Mouse (Mus musculus): Measurements from ENCODE around the gene Rbm47. TPM values are rescaled to one million over a fixed set of nuclear protein-coding genes. Genes with fewer than 3 reads are reported as not detected.

Rbm47 gene
- polyA plus RNA-seq, 1 experiment from 2014 or later, result 79.1 TPM

DNA sequence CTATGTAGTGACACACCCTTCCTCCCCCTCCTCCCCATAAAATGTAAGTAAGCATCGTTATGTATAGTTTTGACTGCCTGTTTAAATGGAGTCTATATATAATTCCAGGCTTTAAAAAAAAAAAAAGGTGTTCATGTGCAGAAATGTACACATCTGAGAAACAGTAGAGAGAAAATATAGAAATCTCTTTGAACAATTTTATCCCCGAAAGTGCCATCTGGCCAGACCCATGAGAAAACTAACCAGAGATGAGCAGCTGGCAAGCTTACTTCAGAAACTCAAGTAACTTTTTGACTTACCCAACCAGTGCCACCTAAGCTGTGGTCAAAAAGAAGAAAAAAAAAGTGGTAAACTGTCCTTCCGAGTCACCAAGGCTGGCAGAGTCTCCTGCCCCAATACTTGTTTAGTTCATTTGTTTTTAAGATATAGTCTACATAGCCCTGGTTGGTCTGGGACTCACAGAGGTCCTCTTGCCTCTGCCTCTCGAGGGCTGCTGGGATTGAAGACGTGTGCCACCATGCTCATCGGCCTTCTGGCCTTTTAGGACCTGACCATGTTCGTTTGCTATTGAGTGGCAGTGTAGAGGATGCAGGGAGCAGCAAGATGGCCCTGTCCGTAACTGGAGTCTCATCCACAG, 4.3 kb downstream of the Rbm47 start:
- H3K9ac ChIP-seq (ENCODE audit: low read length), result no peak overlapping the region
- ATAC-seq (ENCODE audit: insufficient read depth, low FRiP score), result no peak
- H3K36me3 ChIP-seq (ENCODE audit: control insufficient read depth, insufficient read depth, low read length), result no peaks in the 10 kb centered on the region
- no peak overlapping the region for H3K4me2 ChIP-seq (ENCODE audit: low read depth, low read length)
- no peaks in the 10 kb centered on the region for H3K4me1 ChIP-seq (ENCODE audit: control insufficient read depth, insufficient read depth, low read length)
- no peaks in the 10 kb centered on the region for H3K27me3 ChIP-seq (ENCODE audit: control insufficient read depth, insufficient read depth, low read length)
- no peak overlapping the region for H3K27ac ChIP-seq (ENCODE audit: low read length)
- no peaks in the 10 kb centered on the region for H3K9me3 ChIP-seq (replicated peaks; ENCODE audit: control insufficient read depth, low read length)
- 89% methylated on average over 8 of the region's 8 CpGs for WGBS
- no peak overlapping the region for H3K4me3 ChIP-seq (replicated peaks; ENCODE audit: low read length)

DNA sequence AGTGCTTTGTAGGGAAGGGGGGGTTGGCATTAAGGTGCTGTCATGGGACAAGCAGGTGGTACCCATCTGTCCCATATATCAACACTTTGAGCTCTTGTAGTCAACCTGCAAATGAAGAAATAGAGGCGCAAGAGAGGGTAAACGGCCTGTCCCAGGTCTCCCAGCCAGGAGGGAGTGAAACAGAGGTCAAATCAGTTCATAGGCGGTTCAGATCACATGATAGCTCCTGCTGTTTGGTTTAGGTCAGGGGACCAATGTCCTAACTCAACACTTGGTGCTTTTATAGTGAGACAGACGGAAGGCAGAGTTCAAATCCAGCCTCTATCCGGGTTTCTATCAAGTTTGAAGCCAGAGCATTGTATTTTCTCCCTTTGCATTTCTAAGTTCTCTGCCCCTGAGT, 6.0 kb downstream of the Rbm47 start:
- WGBS, result 78% methylated on average over 5 of the region's 5 CpGs
- ATAC-seq (ENCODE audit: insufficient read depth, low FRiP score), result no peak
- Histone ChIP-seq H3K36me3 (ENCODE audit: control insufficient read depth, insufficient read depth, low read length) (no peaks in the 10 kb centered on the region), H3K27me3 (ENCODE audit: control insufficient read depth, insufficient read depth, low read length) (no peaks in the 10 kb centered on the region), H3K4me1 (ENCODE audit: control insufficient read depth, insufficient read depth, low read length) (no peaks in the 10 kb centered on the region), H3K4me2 (ENCODE audit: low read depth, low read length) (no peak overlapping the region), H3K9ac (ENCODE audit: low read length) (no peak overlapping the region), H3K9me3 (replicated peaks; ENCODE audit: control insufficient read depth, low read length) (no peaks in the 10 kb centered on the region), H3K27ac (ENCODE audit: low read length) (no peak overlapping the region), H3K4me3 (replicated peaks; ENCODE audit: low read length) (no peak overlapping the region)

DNA sequence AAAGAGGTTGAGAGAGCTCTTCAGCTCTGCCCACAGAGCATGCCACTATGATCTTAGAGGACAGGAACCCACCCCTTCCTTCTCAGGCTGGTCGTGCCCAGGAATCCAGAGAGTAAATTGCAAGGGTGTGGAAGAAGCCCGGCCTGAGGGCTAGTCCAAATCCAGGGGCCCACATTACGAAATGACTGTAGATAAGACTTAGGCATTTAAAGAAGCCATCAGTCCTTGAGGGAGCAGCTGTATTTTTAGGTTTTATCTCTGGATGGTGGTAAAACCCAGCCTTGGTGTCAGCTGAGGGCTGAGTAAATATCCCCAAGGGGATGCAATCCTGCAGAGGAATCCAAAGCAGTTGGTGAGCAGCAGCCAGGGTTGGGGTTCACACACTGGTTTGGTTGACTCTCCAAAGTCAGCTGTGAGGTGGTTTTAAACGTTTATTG, 6.7 kb downstream of the Rbm47 start:
- H3K9ac ChIP-seq (ENCODE audit: low read length), result no peak overlapping the region
- no peaks in the 10 kb centered on the region for H3K9me3 ChIP-seq (replicated peaks; ENCODE audit: control insufficient read depth, low read length)
- H3K4me3 ChIP-seq (replicated peaks; ENCODE audit: low read length), result no peak overlapping the region
- no peak for ATAC-seq (ENCODE audit: insufficient read depth, low FRiP score)
- H3K36me3 ChIP-seq (ENCODE audit: control insufficient read depth, insufficient read depth, low read length), result no peaks in the 10 kb centered on the region
- WGBS, result 40% methylated on average over 4 of the region's 4 CpGs
- no peak overlapping the region for H3K4me2 ChIP-seq (ENCODE audit: low read depth, low read length)
- no peaks in the 10 kb centered on the region for H3K4me1 ChIP-seq (ENCODE audit: control insufficient read depth, insufficient read depth, low read length)
- H3K27me3 ChIP-seq (ENCODE audit: control insufficient read depth, insufficient read depth, low read length), result no peaks in the 10 kb centered on the region
- no peak overlapping the region for H3K27ac ChIP-seq (ENCODE audit: low read length)

DNA sequence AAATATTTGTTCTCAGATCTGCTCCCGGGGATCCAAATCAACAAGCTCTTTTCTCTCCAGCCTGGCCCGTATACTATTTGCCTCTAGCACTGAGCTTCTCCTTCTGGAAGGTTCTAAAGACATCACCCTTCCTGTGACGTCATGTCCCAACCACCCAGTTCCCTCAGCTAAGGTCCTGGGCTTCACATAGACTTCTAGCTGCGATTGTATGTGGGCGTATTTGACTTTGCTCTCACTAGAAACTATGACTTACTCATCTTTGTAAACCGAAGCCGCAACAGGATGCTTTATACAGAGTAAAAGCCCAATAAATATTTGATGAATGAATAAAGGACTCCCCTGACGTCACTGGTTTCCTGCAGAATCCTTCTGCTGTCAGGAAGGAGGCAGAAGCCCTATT, 7.2 kb downstream of the Rbm47 start:
- Histone ChIP-seq H3K9me3 (replicated peaks; ENCODE audit: control insufficient read depth, low read length) (no peaks in the 10 kb centered on the region), H3K27me3 (ENCODE audit: control insufficient read depth, insufficient read depth, low read length) (no peaks in the 10 kb centered on the region), H3K9ac (ENCODE audit: low read length) (no peak overlapping the region), H3K4me1 (ENCODE audit: control insufficient read depth, insufficient read depth, low read length) (no peaks in the 10 kb centered on the region), H3K36me3 (ENCODE audit: control insufficient read depth, insufficient read depth, low read length) (no peaks in the 10 kb centered on the region), H3K27ac (ENCODE audit: low read length) (no peak overlapping the region), H3K4me2 (ENCODE audit: low read depth, low read length) (no peak overlapping the region), H3K4me3 (replicated peaks; ENCODE audit: low read length) (no peak overlapping the region)
- WGBS, result 67% methylated on average over 8 of the region's 8 CpGs
- ATAC-seq (ENCODE audit: insufficient read depth, low FRiP score), result no peak

DNA sequence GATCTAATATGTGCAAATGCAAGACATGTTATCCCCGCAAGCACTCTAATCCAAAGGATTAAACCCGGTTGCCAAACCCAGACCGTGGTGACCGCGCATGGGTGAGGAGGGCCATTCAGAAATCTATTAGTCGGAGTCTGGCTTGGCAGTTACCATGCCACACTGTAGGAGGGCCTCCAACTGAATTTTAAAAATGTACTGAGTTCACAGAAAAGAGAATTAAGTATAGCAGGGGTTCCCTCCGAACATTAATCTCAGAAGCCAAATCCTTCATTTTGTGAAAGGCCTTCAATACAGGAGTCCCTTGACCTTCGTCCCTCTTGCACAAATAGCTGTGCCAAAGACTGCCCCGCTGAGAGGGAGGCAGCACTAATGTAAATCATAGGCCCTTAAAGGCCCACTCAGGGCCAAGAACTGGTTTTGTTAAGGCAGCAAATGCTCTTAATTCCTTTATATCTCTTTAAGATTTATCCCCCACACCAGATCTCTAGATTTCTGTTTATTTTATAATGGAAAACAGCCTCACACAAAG, 16.4 kb downstream of the Rbm47 start:
- Histone ChIP-seq H3K36me3 (ENCODE audit: control insufficient read depth, insufficient read depth, low read length) (no peaks in the 10 kb centered on the region), H3K4me2 (ENCODE audit: low read depth, low read length) (no peak overlapping the region), H3K27ac (ENCODE audit: low read length) (no peak overlapping the region), H3K4me1 (ENCODE audit: control insufficient read depth, insufficient read depth, low read length) (no peaks in the 10 kb centered on the region), H3K4me3 (replicated peaks; ENCODE audit: low read length) (no peak overlapping the region), H3K9me3 (replicated peaks; ENCODE audit: control insufficient read depth, low read length) (no peaks in the 10 kb centered on the region), H3K9ac (ENCODE audit: low read length) (no peak overlapping the region), H3K27me3 (ENCODE audit: control insufficient read depth, insufficient read depth, low read length) (peaks cover 3% of the 10 kb centered on the region; the same call in 1 of the 2 replicates)
- ATAC-seq (ENCODE audit: insufficient read depth, low FRiP score), result no peak
- 69% methylated on average over 9 of the region's 9 CpGs for WGBS

DNA sequence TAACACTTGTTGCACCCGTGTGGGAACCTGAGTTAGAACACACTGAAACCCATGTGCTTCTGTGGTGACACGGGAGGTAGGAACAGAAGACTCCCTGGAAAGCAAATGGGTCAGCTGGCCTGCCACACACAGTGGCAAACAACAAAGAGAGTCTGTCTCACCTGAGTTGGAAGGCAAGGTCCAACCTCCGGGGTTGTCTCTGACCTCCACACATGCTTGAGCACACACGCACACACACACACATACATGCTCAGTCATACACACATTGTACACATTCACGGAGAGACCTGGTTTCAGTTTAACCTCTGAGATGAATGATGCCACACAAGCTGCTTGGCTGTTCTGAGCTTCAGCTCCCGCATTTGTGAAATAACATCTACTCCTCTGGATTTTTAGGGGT, 18.3 kb downstream of the Rbm47 start:
- no peak overlapping the region for H3K27ac ChIP-seq (ENCODE audit: low read length)
- H3K4me3 ChIP-seq (replicated peaks; ENCODE audit: low read length), result no peak overlapping the region
- H3K36me3 ChIP-seq (ENCODE audit: control insufficient read depth, insufficient read depth, low read length), result no peaks in the 10 kb centered on the region
- H3K27me3 ChIP-seq (ENCODE audit: control insufficient read depth, insufficient read depth, low read length), result peaks cover 7% of the 10 kb centered on the region; the same call in 1 of the 2 replicates
- H3K9ac ChIP-seq (ENCODE audit: low read length), result no peak overlapping the region
- H3K9me3 ChIP-seq (replicated peaks; ENCODE audit: control insufficient read depth, low read length), result no peaks in the 10 kb centered on the region
- ATAC-seq (ENCODE audit: insufficient read depth, low FRiP score), result no peak
- peaks cover 5% of the 10 kb centered on the region; the same call in 1 of the 2 replicates for H3K4me1 ChIP-seq (ENCODE audit: control insufficient read depth, insufficient read depth, low read length)
- no peak overlapping the region for H3K4me2 ChIP-seq (ENCODE audit: low read depth, low read length)
- WGBS, result 74% methylated on average over 6 of the region's 6 CpGs

DNA sequence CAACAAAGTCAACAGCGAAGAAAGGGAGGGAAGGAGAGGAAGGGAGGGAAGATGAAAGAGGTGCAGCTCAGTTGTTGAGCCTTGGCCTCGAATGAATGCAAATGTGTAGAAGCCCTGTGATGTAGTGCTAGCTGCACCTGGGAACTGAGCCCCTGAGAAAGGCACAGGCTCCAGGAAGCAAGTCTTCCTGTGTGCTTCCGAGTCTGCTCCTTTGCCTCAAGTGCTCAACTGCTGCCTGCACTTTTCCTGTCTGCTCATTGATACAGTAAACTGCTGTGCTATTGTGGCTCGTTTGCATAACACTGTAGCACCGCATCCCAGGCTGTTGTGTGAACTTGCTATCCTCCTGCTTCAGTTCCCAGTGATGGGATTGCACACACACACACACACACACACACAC, 19.4 kb downstream of the Rbm47 start:
- ATAC-seq (ENCODE audit: insufficient read depth, low FRiP score), result no peak
- 41% methylated on average over 5 of the region's 5 CpGs for WGBS
- Histone ChIP-seq H3K9me3 (replicated peaks; ENCODE audit: control insufficient read depth, low read length) (no peaks in the 10 kb centered on the region), H3K4me3 (replicated peaks; ENCODE audit: low read length) (no peak overlapping the region), H3K4me1 (ENCODE audit: control insufficient read depth, insufficient read depth, low read length) (peaks cover 5% of the 10 kb centered on the region; the same call in 1 of the 2 replicates), H3K9ac (ENCODE audit: low read length) (no peak overlapping the region), H3K27ac (ENCODE audit: low read length) (no peak overlapping the region), H3K27me3 (ENCODE audit: control insufficient read depth, insufficient read depth, low read length) (peaks cover 7% of the 10 kb centered on the region; the same call in 1 of the 2 replicates), H3K36me3 (ENCODE audit: control insufficient read depth, insufficient read depth, low read length) (no peaks in the 10 kb centered on the region), H3K4me2 (ENCODE audit: low read depth, low read length) (no peak overlapping the region)

DNA sequence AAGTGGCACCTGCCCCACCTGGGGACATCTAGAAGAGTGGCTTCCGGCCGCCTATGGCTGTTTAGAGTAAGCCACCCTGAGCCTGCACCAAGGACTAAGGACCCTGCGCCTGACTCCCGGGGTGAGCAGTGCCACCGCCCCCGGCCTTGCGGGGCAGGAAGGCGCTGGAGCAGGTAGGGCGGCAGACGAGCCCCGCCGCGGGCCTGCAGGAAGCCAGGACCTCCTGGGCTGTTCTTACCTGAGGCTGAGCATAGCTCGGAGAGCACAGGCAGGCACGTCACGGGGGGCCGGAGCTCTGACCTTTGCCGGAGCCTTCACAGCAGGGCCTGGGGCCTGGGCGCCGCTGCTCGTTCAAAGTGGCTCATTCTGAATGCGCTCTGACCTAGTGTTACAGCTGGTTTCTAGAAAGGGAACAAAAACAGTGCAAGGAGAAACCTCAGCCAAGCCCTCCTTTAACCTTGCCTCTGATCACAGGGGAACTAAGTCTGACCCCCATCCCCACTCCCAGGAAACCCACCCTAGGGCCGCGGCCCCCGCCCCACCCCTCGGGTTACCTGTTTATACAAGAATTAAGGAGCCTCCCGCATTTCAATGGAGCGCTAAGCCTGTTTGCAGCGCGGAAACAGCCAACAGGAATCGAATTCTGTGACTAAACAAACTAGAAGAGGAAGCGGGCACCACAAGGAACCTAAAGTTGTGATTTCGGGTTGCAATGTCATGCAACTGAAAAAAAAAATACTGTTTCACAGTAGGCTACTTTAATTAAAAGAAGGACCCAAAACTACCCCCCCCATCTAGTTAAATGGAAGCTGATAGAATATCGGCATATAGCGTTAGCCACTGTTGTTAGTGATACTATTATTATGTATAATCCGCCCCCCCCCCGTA, 21.4 kb downstream of the Rbm47 start:
- peak overlapping the region; percentile 81 for H3K9ac ChIP-seq (ENCODE audit: low read length)
- H3K9me3 ChIP-seq (replicated peaks; ENCODE audit: control insufficient read depth, low read length), result no peaks in the 10 kb centered on the region
- peaks cover 5% of the 10 kb centered on the region; the same call in 1 of the 2 replicates for H3K4me1 ChIP-seq (ENCODE audit: control insufficient read depth, insufficient read depth, low read length)
- peaks cover 7% of the 10 kb centered on the region; the same call in 1 of the 2 replicates for H3K27me3 ChIP-seq (ENCODE audit: control insufficient read depth, insufficient read depth, low read length)
- H3K36me3 ChIP-seq (ENCODE audit: control insufficient read depth, insufficient read depth, low read length), result no peaks in the 10 kb centered on the region
- peak overlapping the region; percentile 99 for H3K27ac ChIP-seq (ENCODE audit: low read length)
- H3K4me2 ChIP-seq (ENCODE audit: low read depth, low read length), result peak overlapping the region; percentile 59
- peak; percentile 74 for ATAC-seq (ENCODE audit: insufficient read depth, low FRiP score)
- WGBS, result 12% methylated on average over 37 of the region's 37 CpGs
- peak overlapping the region; percentile 53 for H3K4me3 ChIP-seq (replicated peaks; ENCODE audit: low read length)
